Comparison of ENCODE assay signal across 17 mouse cellular contexts in the genomic region with DNA sequence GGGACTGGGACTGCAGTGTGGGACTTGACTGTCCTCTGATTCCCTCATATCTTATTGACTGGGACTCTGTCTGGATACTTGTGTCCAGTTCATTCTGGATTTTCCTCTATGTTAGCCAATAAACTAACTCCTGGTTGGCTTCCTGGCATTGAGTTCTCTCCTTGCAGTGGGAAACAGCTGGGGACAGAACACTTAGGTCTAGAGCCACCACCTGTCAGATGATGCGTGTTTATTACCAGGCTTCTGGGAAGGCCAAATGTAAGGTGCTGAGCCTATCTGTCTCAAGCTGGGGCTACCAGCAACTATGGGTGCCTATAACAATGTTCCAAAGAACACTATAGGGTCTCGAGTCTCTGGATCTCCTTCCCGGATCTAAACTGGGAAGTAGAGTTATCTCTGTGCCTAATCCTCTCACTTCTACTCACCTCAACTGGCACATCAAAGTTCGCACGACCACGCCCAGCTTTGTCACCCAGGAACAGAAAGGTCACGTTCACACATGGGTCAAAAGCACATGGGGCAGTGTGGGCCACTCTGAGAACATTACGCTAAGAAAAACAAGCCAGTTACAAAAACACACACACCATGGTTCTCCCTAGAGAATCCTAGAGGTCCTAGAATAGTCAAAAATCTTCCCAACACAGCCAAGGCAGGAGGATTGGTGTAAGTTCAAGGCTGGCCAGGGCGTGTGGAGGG.
"Had no signal": no experiment of that assay in that cellular context is flagged by ENCODE, and none has a peak within 500 bp of the region (broad histone marks: within the 10 kb centered on the region; RNA-seq: fewer than 3 reads in every experiment).

No protein-coding gene starts in this region.

- H3K27me3 ChIP-seq: liver, embryonic 12.5 days; liver, embryonic 15.5 days; lung, embryonic 15.5 days; megakaryocyte, embryonic 14.5 days had no signal

- ATAC-seq: liver, embryonic 12.5 days had no signal

- H3K9me3 ChIP-seq: liver, embryonic 12.5 days; liver, embryonic 15.5 days; lung, embryonic 15.5 days; midbrain, embryonic 10.5 days had no signal

- DNase-seq: kidney, adult 18-20 months; kidney, adult 9 months; kidney, postnatal 25 days; layer of hippocampus, postnatal 36 days; lung, adult 18-20 months; lung, postnatal 10 days; lung, postnatal 36 days; midbrain, embryonic 14.5 days; thymus, adult 18-20 months; thymus, postnatal 4 days had no signal

- H3K27ac ChIP-seq: kidney, postnatal 0 days; left cerebral cortex, adult 2 months; liver, embryonic 12.5 days; liver, embryonic 15.5 days; lung, embryonic 15.5 days; midbrain, embryonic 10.5 days had no signal

- H3K9ac ChIP-seq: liver, embryonic 12.5 days; liver, embryonic 15.5 days; lung, embryonic 15.5 days had no signal

- H3K4me3 ChIP-seq: left cerebral cortex, adult 2 months; liver, embryonic 12.5 days; liver, embryonic 15.5 days; lung, embryonic 15.5 days; megakaryocyte, embryonic 14.5 days; midbrain, embryonic 10.5 days had no signal

- H3K4me2 ChIP-seq: liver, embryonic 12.5 days; liver, embryonic 15.5 days; lung, embryonic 15.5 days had no signal

- H3K36me3 ChIP-seq: liver, embryonic 12.5 days; liver, embryonic 15.5 days; lung, embryonic 15.5 days; midbrain, embryonic 10.5 days had no signal
